Mouse (Mus musculus): ENCODE measurements around the gene Cldn14. TPM values are rescaled to one million over a fixed set of nuclear protein-coding genes. Genes with fewer than 3 reads are reported as not detected.
"Not testable (repeated sequence)": the region's sequence is repeated elsewhere in the genome, so short reads cannot be mapped to it uniquely, and the experiment has no call there.

Gene Cldn14
- total RNA-seq, 2 experiments from 2014 or later, result not detected

DNA sequence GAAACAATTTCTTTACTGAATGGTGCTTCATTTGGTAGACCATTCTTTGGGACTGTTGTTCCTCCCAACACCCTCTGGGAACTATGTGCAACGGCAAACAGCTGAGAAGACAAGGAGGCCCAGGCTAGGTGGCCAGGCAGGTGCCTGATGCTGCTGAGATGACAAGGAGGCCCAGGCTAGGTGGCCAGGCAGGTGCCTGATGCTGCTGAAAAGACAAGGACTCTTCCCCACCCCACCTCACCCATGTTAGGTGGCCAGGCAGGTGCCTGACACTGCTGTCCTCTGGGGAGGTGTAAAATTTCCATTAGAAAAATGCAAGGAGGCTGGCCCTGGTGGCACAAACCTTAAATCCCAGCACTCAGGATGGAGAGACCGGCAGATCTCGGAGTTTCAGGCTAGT, 2.0 kb upstream of the Cldn14 start:
- ATAC-seq (replicated peaks; ENCODE audit: low FRiP score, poor library complexity, severe bottlenecking), result no peak

DNA sequence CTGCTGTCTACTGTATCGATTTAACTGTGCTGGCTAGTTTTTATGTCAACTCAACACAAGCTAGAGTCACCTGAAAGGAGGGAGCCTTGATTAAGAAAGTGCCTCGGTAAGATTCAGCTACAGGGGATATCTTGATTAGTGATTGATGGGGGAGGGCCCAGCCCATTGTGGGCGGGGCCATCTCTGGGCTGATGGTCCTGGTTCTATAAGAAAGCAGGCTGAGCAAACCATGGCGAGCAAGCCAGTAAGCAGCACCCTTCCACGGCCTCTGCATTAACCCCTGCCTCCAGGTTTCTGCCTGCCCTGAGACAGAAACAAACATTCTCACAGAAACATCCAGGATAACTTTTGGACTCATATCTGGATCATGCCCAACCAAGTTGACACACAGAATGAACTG, 1.5 kb upstream of the Cldn14 start:
- no peak for ATAC-seq (replicated peaks; ENCODE audit: low FRiP score, poor library complexity, severe bottlenecking)

DNA sequence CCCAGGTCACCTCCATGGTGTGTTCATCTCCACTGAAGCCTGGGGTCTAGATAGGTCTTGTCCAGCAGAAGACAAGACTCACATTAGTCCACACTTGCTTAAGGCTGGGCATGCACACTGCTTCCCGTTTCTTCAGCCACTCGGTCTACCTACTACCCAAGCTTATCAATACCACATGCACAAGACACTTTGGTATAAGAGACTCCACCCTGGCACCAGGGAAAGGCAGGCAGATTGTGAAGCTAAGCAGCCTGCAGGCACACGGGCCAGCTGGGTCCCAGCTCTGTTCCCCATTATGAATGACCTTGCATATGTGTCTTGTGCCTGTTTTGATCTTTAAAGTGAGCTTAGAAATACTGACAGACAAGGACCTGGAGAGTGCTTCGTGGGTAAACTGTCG, 719 bp upstream of the Cldn14 start:
- ATAC-seq (replicated peaks; ENCODE audit: low FRiP score, poor library complexity, severe bottlenecking), result no peak

- ATAC-seq (replicated peaks; ENCODE audit: low FRiP score, poor library complexity, severe bottlenecking), result no peak
Measured at GRCm38 (mm10) chr16:94006706-94007665, 1.7 kb downstream of the Cldn14 start.

GRCm38 (mm10) chr16:94003478-94003877, 5.2 kb downstream of the Cldn14 start:
- ATAC-seq (replicated peaks; ENCODE audit: low FRiP score, poor library complexity, severe bottlenecking), result no peak

- no peak for ATAC-seq (replicated peaks; ENCODE audit: low FRiP score, poor library complexity, severe bottlenecking)
Measured at GRCm38 (mm10) chr16:94001366-94001765, 7.3 kb downstream of the Cldn14 start.

DNA sequence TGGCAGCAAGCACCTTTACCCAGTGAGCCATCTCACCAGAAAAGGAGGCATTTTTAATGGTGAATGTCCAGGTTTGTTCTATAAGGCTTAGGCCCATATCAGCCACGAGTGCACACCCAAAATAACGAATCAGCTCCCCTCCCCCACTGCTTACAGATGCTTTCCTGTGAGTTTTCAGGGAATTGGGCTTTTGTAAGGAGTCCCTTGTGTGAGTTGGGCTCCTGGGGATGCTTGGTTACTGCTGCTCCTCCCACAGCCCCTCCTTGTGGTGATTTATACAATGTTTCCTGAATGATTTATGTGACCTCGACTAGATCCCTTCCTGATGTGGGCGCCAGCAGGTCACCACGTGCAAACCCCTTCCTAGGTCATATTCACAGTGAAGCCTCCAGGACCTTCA, 9.7 kb downstream of the Cldn14 start:
- no peak for ATAC-seq (replicated peaks; ENCODE audit: low FRiP score, poor library complexity, severe bottlenecking)

GRCm38 (mm10) chr16:93983576-93983975, 25.1 kb downstream of the Cldn14 start:
- ATAC-seq (replicated peaks; ENCODE audit: low FRiP score, poor library complexity, severe bottlenecking), result no peak

DNA sequence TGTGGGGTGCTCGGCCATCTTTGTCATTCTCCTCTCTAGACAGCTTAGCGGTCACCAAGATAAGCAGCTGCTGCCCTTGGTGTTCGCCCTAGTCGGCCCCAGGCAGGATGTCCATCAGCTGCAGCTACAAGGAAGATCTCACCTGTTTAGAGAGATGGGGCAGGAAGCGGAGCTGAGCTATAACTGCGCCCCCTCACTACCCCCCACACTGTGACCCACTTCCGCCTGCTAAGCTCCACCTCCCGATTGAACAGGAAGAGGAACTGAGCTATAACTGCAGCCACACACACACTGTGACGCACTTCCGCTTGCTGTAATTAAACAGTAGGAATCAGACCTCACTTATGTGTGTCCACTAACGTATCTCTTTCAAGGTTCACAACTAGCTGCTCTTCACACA, 26.3 kb downstream of the Cldn14 start:
- ATAC-seq (replicated peaks; ENCODE audit: low FRiP score, poor library complexity, severe bottlenecking), result no peak

- ATAC-seq (replicated peaks; ENCODE audit: low FRiP score, poor library complexity, severe bottlenecking), result no peak
Measured at GRCm38 (mm10) chr16:93981190-93981841, 27.3 kb downstream of the Cldn14 start.

DNA sequence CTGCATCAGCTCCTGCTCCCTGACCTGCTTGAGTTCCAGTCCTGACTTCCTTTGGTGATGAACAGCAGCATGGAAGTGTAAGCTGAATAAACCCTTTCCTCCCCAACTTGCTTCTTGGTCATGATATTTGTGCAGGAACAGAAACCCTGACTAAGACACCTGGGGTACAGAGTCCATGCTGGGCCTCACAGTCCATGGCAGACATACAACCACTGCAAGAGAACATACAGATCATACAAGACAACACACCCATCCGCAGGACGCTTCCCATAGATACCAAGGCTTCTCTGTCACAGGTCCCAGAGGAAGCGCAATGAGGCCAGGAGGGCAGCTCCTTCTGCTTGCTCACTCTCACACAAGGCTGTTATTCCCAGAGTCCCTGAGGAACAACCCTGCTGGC, 28.3 kb downstream of the Cldn14 start:
- ATAC-seq (replicated peaks; ENCODE audit: low FRiP score, poor library complexity, severe bottlenecking), result not testable (repeated sequence)

DNA sequence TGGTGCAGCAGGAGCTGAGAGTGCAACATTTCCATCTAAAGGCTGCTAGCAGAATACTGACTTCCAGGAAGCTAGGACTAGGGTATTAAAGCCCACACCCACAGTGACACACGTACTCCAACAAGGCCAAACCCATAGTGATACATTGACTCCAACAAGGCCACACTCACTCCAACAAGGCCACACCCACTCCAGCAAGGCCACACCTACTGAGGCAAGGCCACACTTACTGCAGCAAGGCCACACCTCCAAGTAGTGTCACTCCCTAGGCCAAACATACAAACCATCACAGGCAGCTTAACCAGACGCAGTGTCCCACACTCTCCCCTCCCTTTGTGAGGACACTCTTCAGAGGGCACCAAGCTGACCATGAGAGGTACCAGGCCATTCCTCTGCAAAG, 29.3 kb downstream of the Cldn14 start:
- ATAC-seq (replicated peaks; ENCODE audit: low FRiP score, poor library complexity, severe bottlenecking), result 0 out of 2 replicates have a peak, but pooled peaks have one; percentile 47

DNA sequence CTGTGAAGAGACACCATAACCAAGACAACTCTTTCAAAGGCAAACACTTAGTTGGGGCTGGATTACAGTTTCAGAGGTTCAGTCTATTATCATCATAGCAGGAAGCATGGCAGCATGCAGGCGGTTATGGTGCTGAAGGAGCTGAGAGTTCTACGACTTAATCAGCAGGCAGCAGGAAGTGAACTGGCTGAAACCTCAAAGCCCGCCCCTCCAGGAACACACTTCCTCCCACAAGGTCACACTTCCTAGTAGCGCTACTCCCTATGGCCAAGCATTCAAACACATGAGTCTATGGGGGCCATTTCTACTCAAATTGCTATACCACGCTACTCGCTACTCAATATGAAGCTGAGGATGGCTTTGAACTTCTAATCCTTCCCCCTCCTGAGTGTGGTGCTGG, 31.1 kb downstream of the Cldn14 start:
- no peak for ATAC-seq (replicated peaks; ENCODE audit: low FRiP score, poor library complexity, severe bottlenecking)

- no peak for ATAC-seq (replicated peaks; ENCODE audit: low FRiP score, poor library complexity, severe bottlenecking)
Measured at GRCm38 (mm10) chr16:93976907-93977306, 31.7 kb downstream of the Cldn14 start.

DNA sequence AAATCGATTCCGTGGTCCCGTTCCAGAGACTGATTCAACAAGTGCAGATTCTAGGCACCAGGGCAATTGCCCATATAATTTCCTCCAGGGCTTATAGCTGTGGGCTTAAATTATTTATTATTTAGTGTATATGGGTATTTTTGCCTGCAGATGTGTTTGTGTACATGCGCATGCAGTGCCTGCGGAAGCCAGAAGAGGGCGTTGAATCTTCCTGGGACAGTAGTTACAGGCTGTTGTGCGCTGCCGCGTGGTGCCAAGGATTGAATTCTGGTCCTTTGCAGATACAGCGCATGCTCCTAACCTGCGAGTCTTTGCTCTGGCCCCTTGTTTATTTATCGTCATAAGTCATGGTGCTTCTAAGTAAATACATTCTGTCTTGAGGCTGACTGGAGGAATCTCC, 33.2 kb downstream of the Cldn14 start:
- no peak for ATAC-seq (replicated peaks; ENCODE audit: low FRiP score, poor library complexity, severe bottlenecking)

DNA sequence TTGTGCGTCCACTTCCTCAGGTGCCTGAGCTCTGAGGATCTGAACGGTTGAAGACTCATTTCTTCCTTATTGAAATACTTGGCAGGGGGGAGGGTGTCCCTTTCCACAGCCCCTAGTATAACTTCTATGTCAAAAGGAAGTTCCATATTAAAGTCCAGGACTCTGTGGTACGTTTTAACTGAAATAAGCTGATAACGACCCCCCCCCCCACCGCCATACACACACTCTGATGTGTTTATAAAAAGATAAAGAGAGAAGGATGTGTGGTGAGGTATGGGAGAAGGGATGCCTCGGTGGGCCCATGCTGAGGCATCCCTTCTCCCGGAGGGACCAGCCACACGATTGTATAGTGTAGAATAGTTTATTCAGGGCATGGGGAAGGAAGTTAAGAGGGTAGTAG, 34.4 kb downstream of the Cldn14 start:
- ATAC-seq (replicated peaks; ENCODE audit: low FRiP score, poor library complexity, severe bottlenecking), result no peak

- ATAC-seq (replicated peaks; ENCODE audit: low FRiP score, poor library complexity, severe bottlenecking), result no peak
Measured at GRCm38 (mm10) chr16:93973554-93973953, 35.1 kb downstream of the Cldn14 start.

DNA sequence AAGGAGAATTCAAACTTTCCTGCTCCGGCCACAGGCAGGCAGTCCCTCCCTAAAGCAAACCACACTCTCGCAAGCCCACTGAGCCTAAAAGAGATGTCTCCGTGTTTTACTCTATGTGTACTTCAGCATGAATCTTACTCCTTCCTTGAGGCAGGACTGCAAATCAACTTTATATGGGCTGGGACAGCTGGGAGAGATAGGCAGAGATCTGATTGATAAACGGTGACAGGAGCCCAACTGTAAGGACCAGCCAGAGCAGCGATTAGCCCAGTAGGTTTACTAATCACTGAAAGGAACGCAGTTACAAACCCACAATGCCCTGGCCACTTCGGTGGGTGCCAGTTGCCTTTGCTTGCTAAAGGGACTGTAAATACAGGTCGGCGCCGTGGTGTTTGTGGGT, 35.5 kb downstream of the Cldn14 start:
- no peak for ATAC-seq (replicated peaks; ENCODE audit: low FRiP score, poor library complexity, severe bottlenecking)

GRCm38 (mm10) chr16:93971046-93971445, 37.6 kb downstream of the Cldn14 start:
- no peak for ATAC-seq (replicated peaks; ENCODE audit: low FRiP score, poor library complexity, severe bottlenecking)

GRCm38 (mm10) chr16:93967893-93968292, 40.7 kb downstream of the Cldn14 start:
- ATAC-seq (replicated peaks; ENCODE audit: low FRiP score, poor library complexity, severe bottlenecking), result no peak

- ATAC-seq (replicated peaks; ENCODE audit: low FRiP score, poor library complexity, severe bottlenecking), result no peak
Measured at GRCm38 (mm10) chr16:93962283-93962682, 46.4 kb downstream of the Cldn14 start.

Data from erythroid progenitor cell, adult 5-6 weeks (primary cell).